Mouse (Mus musculus) MEL (cell line): ENCODE measurements around the gene Gas7. TPM values are rescaled to one million over a fixed set of nuclear protein-coding genes. Genes with fewer than 3 reads are reported as not detected.

Experiments
- DNase-seq: peaks from one replicate; pipeline ENCODE4 v3.0.0; 2011; ENCODE audit warnings: low read depth, low spot score
- H3K27ac ChIP-seq: 2 replicates; pipeline ENCODE4 v1.5.1; 2012; ENCODE audit warnings: low read depth, mild to moderate bottlenecking, control low read depth, low read length, moderate library complexity; ENCODE audit not compliant: control insufficient read depth
- H3K27me3 ChIP-seq, 2 experiments: fragments of 150-350 bp in 1 of 2; sonication (generic) in 1 of 2; 2 replicates each; pipeline ENCODE4 v1.6.1; 2012; ENCODE audit warnings: low read length in 2 of 2, mild to moderate bottlenecking in 2 of 2, improper control_type of control experiment in 1 of 2, moderate library complexity in 1 of 2; ENCODE audit not compliant: insufficient read depth in 2 of 2, control insufficient read depth in 1 of 2
- H3K36me3 ChIP-seq, 2 experiments: 2 replicates each; pipeline ENCODE4 v1.6.1; 2012 to 2014; ENCODE audit warnings: low read length in 2 of 2, improper control_type of control experiment in 1 of 2, inconsistent platforms in 1 of 2, mild to moderate bottlenecking in 1 of 2; ENCODE audit not compliant: insufficient read depth in 2 of 2, control insufficient read depth in 1 of 2
- H3K4me1 ChIP-seq, 2 experiments: fragments of 150-350 bp in 1 of 2; sonication (generic) in 1 of 2; 2 replicates each; pipeline ENCODE4 v1.6.1; 2012; ENCODE audit warnings: low read length in 2 of 2, improper control_type of control experiment in 1 of 2, mild to moderate bottlenecking in 1 of 2; ENCODE audit not compliant: insufficient read depth in 2 of 2, control insufficient read depth in 1 of 2
- H3K4me3 ChIP-seq, 2 experiments: fragments of 150-350 bp in 1 of 2; sonication (generic) in 1 of 2; 2 replicates each; pipeline ENCODE4 v1.5.1; 2012; ENCODE audit warnings: low read depth in 2 of 2, low read length in 2 of 2, mild to moderate bottlenecking in 2 of 2, moderate library complexity in 2 of 2, control low read depth in 1 of 2, improper control_type of control experiment in 1 of 2; ENCODE audit not compliant: control insufficient read depth in 1 of 2, insufficient read depth in 1 of 2
- H3K79me2 ChIP-seq: 2 replicates; pipeline ENCODE4 v1.6.1; 2012; ENCODE audit warnings: mild to moderate bottlenecking, low read length, moderate library complexity; ENCODE audit not compliant: control insufficient read depth, poor library complexity, insufficient read depth
- H3K9ac ChIP-seq: 2 replicates; pipeline ENCODE4 v1.6.1; 2012; ENCODE audit warnings: low read depth, mild to moderate bottlenecking, control low read depth, low read length, moderate library complexity; ENCODE audit not compliant: control insufficient read depth, poor library complexity, severe bottlenecking
- H3K9me3 ChIP-seq: fragments of 150-350 bp; sonication (generic); replicated peaks from 2 replicates; pipeline ENCODE4 v1.6.1; 2012; ENCODE audit warnings: mild to moderate bottlenecking, low read length, improper control_type of control experiment, moderate library complexity; ENCODE audit not compliant: insufficient read depth
- CHD2 ChIP-seq: IDR thresholded peaks from 2 replicates; pipeline ENCODE4 v1.6.1; 2011; ENCODE audit warnings: low read length, improper control_type of control experiment
- E2F4 ChIP-seq: IDR thresholded peaks from 2 replicates; pipeline ENCODE4 v1.6.1; 2011; ENCODE audit warnings: low read depth, low read length, improper control_type of control experiment, borderline replicate concordance
- GABPA ChIP-seq: IDR thresholded peaks from 2 replicates; pipeline ENCODE4 v1.6.1; 2012; ENCODE audit warnings: low read depth, mild to moderate bottlenecking, inconsistent platforms, low read length, improper control_type of control experiment, moderate library complexity
- JUND ChIP-seq: IDR thresholded peaks from 2 replicates; pipeline ENCODE4 v1.6.1; 2011; ENCODE audit warnings: low read depth, mild to moderate bottlenecking, improper control_type of control experiment, low read length
- MAFK ChIP-seq: IDR thresholded peaks from 2 replicates; pipeline ENCODE4 v1.6.1; 2011; ENCODE audit warnings: low read depth, mild to moderate bottlenecking, low read length, improper control_type of control experiment, borderline replicate concordance
- MYC ChIP-seq: IDR thresholded peaks from 2 replicates; pipeline ENCODE4 v1.6.1; 2011; ENCODE audit warnings: low read depth, mild to moderate bottlenecking, low read length, improper control_type of control experiment, moderate library complexity
- NRF1 ChIP-seq: IDR thresholded peaks from 2 replicates; pipeline ENCODE4 v1.6.1; 2014; ENCODE audit warnings: low read depth, mild to moderate bottlenecking, inconsistent platforms, low read length, improper control_type of control experiment, moderate library complexity; ENCODE audit not compliant: poor library complexity, insufficient read depth, severe bottlenecking
- POLR2AphosphoS2 ChIP-seq: IDR thresholded peaks from 2 replicates; pipeline ENCODE4 v1.6.1; 2011; ENCODE audit warnings: low read length, improper control_type of control experiment
- SIN3A ChIP-seq: IDR thresholded peaks from 2 replicates; pipeline ENCODE4 v1.6.1; 2012; ENCODE audit warnings: low read length, improper control_type of control experiment, inconsistent platforms
- SMC3 ChIP-seq: IDR thresholded peaks from 2 replicates; pipeline ENCODE4 v1.6.1; 2011; ENCODE audit warnings: low read depth, low read length, improper control_type of control experiment
- TAL1 ChIP-seq: IDR thresholded peaks from 2 replicates; pipeline ENCODE4 v1.6.1; 2012; ENCODE audit warnings: mild to moderate bottlenecking, inconsistent platforms, low read length, moderate library complexity, mixed read lengths
- TCF12 ChIP-seq: IDR thresholded peaks from 2 replicates; pipeline ENCODE4 v1.6.1; 2014; ENCODE audit warnings: low read depth, mild to moderate bottlenecking, inconsistent platforms, low read length, improper control_type of control experiment, moderate library complexity
- UBTF ChIP-seq: IDR thresholded peaks from 2 replicates; pipeline ENCODE4 v1.6.1; 2012; ENCODE audit warnings: low read depth, mild to moderate bottlenecking, inconsistent platforms, low read length, improper control_type of control experiment, moderate library complexity, borderline replicate concordance; ENCODE audit not compliant: insufficient read depth
- USF1 ChIP-seq: IDR thresholded peaks from 2 replicates; pipeline ENCODE4 v1.6.1; 2014; ENCODE audit warnings: low read depth, mild to moderate bottlenecking, inconsistent platforms, low read length, improper control_type of control experiment, moderate library complexity
- ZC3H11A ChIP-seq: IDR thresholded peaks from 2 replicates; pipeline ENCODE4 v1.6.1; 2012; ENCODE audit warnings: low read depth, mild to moderate bottlenecking, inconsistent platforms, low read length, improper control_type of control experiment
- ZKSCAN1 ChIP-seq: IDR thresholded peaks from 2 replicates; pipeline ENCODE4 v1.6.1; 2012; ENCODE audit warnings: low read depth, mild to moderate bottlenecking, inconsistent platforms, low read length, improper control_type of control experiment, moderate library complexity
- ZNF384 ChIP-seq: IDR thresholded peaks from 2 replicates; pipeline ENCODE4 v1.6.1; 2012; ENCODE audit warnings: low read depth, mild to moderate bottlenecking, inconsistent platforms, low read length, improper control_type of control experiment
- polyA plus RNA-seq, 2 experiments: library from polyadenylated mRNA; stranded (reverse) in 1 of 2; unstranded in 1 of 2; fragments of >175 nt in 1 of 2; fragments of >200 nt in 1 of 2; gene quantifications; 2 replicates each; pipeline versions ENCODE4 v1.2.1 to v1.2.4; 2012; ENCODE audit warnings: low replicate concordance in 2 of 2, low read depth in 1 of 2; ENCODE audit not compliant: insufficient read length in 2 of 2, insufficient read depth in 1 of 2, missing spikeins in 1 of 2
- total RNA-seq: library from RNA; depleted of rRNA; stranded (reverse); fragments of 300-350 nt; gene quantifications from 2 replicates; pipeline ENCODE4 v1.2.3, GENCODE M21; 2012

The Gas7 gene
- total and polyA plus RNA-seq, 3 experiments, result 0.04 TPM; not detected in 2

DNA sequence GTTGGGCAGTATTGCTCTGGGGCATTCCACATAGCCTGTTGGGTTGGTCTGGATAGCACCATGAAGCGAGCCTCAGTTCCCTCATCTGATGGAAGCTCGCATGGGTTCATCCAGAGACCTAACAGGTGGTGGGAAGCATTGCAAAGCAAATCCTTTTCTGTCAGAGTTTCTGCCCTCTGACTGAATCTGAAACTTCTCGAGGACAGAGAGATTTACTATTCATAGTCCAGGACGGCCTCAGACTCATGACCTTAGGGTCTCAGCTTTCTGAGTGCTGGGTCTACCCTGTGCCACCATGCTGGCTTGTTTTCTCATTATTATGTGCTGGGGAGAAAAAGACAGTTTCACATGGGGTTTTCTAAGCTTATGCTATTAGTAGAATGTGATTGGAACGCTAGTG lies 122.2 kb downstream of the Gas7 start:
- no peak overlapping the region for H3K4me3 ChIP-seq
- H3K27me3 ChIP-seq, result no peaks in the 10 kb centered on the region
- H3K4me1 ChIP-seq, result no peaks in the 10 kb centered on the region
- TF ChIP-seq SIN3A, result no peak
- no peak for TF ChIP-seq JUND
- no peak for TF ChIP-seq USF1
- no peak for TF ChIP-seq MAFK
- no peak for TF ChIP-seq MYC
- TF ChIP-seq CHD2, result no peak
- TF ChIP-seq TCF12, result no peak
- no peak for TF ChIP-seq UBTF
- TF ChIP-seq POLR2AphosphoS2, result no peak
- TF ChIP-seq NRF1, result no peak
- no peak for TF ChIP-seq GABPA
- no peak for TF ChIP-seq E2F4
- TF ChIP-seq ZKSCAN1, result no peak
- no peaks in the 10 kb centered on the region for H3K36me3 ChIP-seq
- H3K9ac ChIP-seq, result no peak overlapping the region
- H3K79me2 ChIP-seq, result no peaks in the 10 kb centered on the region
- no peak for DNase-seq
- H3K9me3 ChIP-seq, result no peaks in the 10 kb centered on the region
- H3K27ac ChIP-seq, result no peak overlapping the region

DNA sequence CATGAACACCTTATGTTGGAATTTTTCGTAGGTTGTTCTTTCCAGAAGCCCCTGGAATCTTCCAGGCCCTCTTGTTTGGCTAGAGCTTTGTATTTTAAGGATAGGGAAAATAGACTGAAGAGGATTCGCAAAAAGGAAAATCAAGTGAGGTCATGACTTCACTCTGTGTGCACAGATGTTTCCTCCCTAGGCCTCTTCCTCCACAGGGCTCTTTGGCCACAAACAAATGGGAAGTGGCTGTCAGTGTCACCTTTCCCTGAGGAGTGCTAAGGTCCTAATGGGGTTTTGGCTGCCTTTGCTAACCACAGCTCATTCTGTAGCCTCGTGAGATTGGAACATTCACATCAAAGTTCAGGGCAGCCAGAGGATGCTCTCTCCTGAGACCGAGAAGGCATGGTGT lies 122.8 kb downstream of the Gas7 start:
- Histone ChIP-seq H3K9me3 (no peaks in the 10 kb centered on the region), H3K27me3 (no peaks in the 10 kb centered on the region), H3K4me1 (no peaks in the 10 kb centered on the region), H3K27ac (no peak overlapping the region), H3K36me3 (no peaks in the 10 kb centered on the region), H3K4me3 (no peak overlapping the region), H3K79me2 (no peaks in the 10 kb centered on the region), H3K9ac (no peak overlapping the region)
- TF ChIP-seq SMC3 (no peak), POLR2AphosphoS2 (no peak), ZC3H11A (no peak), ZNF384 (no peak), USF1 (no peak), TAL1 (no peak), UBTF (no peak), ZKSCAN1 (no peak)
- no peak for DNase-seq
